Mouse (Mus musculus) heart, adult 2 months (tissue): ENCODE data around the gene Gapdhs. TPM values are rescaled to one million over a fixed set of nuclear protein-coding genes. Genes with fewer than 3 reads are reported as not detected.

ENCODE experiments used
- DNase-seq, 2 experiments: peaks; one replicate each; pipeline ENCODE4 v3.0.0; 2021
- H3K27ac ChIP-seq: fragments of 200-600 bp; 2 replicates; pipeline ENCODE4 v1.8.1; 2022
- H3K27me3 ChIP-seq: fragments of 200-500 bp; 2 replicates; pipeline ENCODE4 v1.6.1; 2012; ENCODE audit warnings: mild to moderate bottlenecking, low read length, inconsistent platforms, mixed read lengths; ENCODE audit not compliant: control insufficient read depth, insufficient read depth
- H3K36me3 ChIP-seq: fragments of 200-500 bp; 2 replicates; pipeline ENCODE4 v1.6.1; 2012; ENCODE audit warnings: low read length, inconsistent platforms; ENCODE audit not compliant: control insufficient read depth, insufficient read depth
- H3K4me1 ChIP-seq: fragments of 200-500 bp; 2 replicates; pipeline ENCODE4 v1.6.1; 2011; ENCODE audit warnings: low read length; ENCODE audit not compliant: control insufficient read depth, insufficient read depth
- H3K4me3 ChIP-seq: fragments of 200-600 bp; 2 replicates; pipeline ENCODE4 v1.8.1; 2022
- H3K79me2 ChIP-seq: fragments of 200-500 bp; replicated peaks from 2 replicates; pipeline ENCODE4 v1.6.1; 2012; ENCODE audit warnings: mild to moderate bottlenecking, inconsistent platforms, low read length, moderate library complexity, mixed read lengths; ENCODE audit not compliant: control insufficient read depth, insufficient read depth
- H3K9ac ChIP-seq: fragments of 200-500 bp; 2 replicates; pipeline ENCODE4 v1.6.1; 2012; ENCODE audit warnings: low read depth, mild to moderate bottlenecking, control low read depth, inconsistent platforms, low read length, mixed read lengths
- CTCF ChIP-seq: fragments of 200-600 bp; IDR thresholded peaks from 2 replicates; pipeline ENCODE4 v1.8.1; 2022; ENCODE audit warnings: antibody characterized with exemption, mild to moderate bottlenecking, moderate library complexity
- EP300 ChIP-seq: fragments of 200-500 bp; IDR thresholded peaks from 2 replicates; pipeline ENCODE4 v1.6.1; 2011; ENCODE audit warnings: low read depth, low read length, control low read depth; ENCODE audit not compliant: insufficient read depth
- POLR2A ChIP-seq: fragments of 200-500 bp; IDR thresholded peaks from 2 replicates; pipeline ENCODE4 v1.6.1; 2011; ENCODE audit warnings: mild to moderate bottlenecking, low read depth, low read length, control low read depth; ENCODE audit not compliant: insufficient read depth
- WGBS: fragments of 180-500 bp; shearing (Covaris S2); methylation state at CpG from one replicate; pipeline ENCODE4 v1.1.7; 2018; 5-methylcytosine and 5-hydroxymethylcytosine counted together
- intact Hi-C: fragments of 180-260 bp; cut with DNase I; formaldehyde crosslinking; loops from one replicate; pipeline ENCODE4 v1.15.1; 2025
- polyA plus RNA-seq: library from polyadenylated mRNA; depleted of rRNA; stranded (reverse); fragments of >200 nt; gene quantifications from 2 replicates; pipeline ENCODE4 v1.2.3, GENCODE M21; 2012
- total RNA-seq, 2 experiments: library from RNA; stranded (reverse); gene quantifications; 2 replicates each; pipeline ENCODE4 v1.2.3; 2021

Gene Gapdhs
- total and polyA plus RNA-seq, 3 experiments = 1.7 TPM; not detected in 2

DNA sequence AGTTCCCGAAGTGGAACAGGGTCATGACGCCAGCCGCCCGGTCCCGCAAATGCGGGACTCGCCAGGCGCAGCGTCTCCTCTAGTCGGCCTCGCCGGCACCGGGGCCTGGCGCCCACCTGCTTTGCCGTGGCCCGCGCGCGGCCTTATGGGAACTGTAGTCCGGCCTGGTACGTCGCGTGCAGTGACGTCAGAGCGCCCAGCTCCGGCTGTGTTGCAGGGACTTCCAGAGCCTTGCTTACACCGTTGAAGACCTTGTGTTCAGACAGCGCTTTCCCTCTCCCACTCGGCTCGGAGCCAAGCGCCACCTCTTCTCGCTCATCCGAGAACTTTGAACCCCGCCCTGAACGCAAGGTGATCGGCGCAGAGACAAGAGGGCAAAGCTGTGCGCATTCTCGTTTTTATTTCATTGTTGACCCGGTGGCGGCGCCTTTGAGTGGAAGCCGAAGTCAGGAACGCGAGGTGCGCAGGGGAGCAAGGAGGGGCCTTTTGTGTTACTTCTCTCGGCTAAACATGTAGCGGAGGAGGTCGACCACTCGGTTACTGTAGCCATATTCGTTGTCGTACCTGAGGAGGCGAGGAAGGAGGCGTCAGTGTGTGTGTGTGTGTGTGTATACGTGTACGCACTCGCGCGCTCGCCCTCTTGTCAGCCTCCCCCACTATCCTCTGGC lies 14.0 kb downstream of the Gapdhs start, which contains the start of gene Tmem147:
TSS of gene Tmem147 (minus strand) at position 145 of the 668 bp plus-strand sequence.
- Histone ChIP-seq H3K27me3 (no peaks in the 10 kb centered on the region), H3K27ac (peak within 1 kb of the TSS; percentile 93), H3K36me3 (no peaks in the 10 kb centered on the region; the same call in 1 of the 2 replicates), H3K4me3 (peak within 1 kb of the TSS; percentile 86), H3K4me1 (peaks cover 5% of the 10 kb centered on the region), H3K79me2 (no peaks in the 10 kb centered on the region), H3K9ac (peak within 1 kb of the TSS; percentile 92)
- DNase-seq = peak; percentile 96 to 99
- intact Hi-C loops = loop anchor here (1.0 to 5.0 kb wide), 2 partner anchors 64 to 77 kb away; partner anchors contain the start of gene Rbm42
- TF ChIP-seq POLR2A = peak; percentile 86
- TF ChIP-seq CTCF = peak; percentile 55
- TF ChIP-seq EP300 = peak; percentile 78; the same call in 1 of the 2 replicates
- WGBS = under 1% methylated on average over 60 of the region's 60 CpGs

GRCm38 (mm10) chr7:30728739-30729395 lies 14.6 kb downstream of the Gapdhs start:
- H3K27ac ChIP-seq = peak overlapping the region; percentile 93
- DNase-seq = no peak
- no peaks in the 10 kb centered on the region for H3K27me3 ChIP-seq
- H3K4me3 ChIP-seq = peak overlapping the region; percentile 86
- H3K4me1 ChIP-seq = peaks cover 5% of the 10 kb centered on the region
- WGBS = 5% methylated on average over 26 of the region's 26 CpGs
- H3K79me2 ChIP-seq = no peaks in the 10 kb centered on the region
- TF ChIP-seq EP300 = no peak
- TF ChIP-seq CTCF = no peak
- TF ChIP-seq POLR2A = no peak
- peak overlapping the region; percentile 92 for H3K9ac ChIP-seq
- no peaks in the 10 kb centered on the region; the same call in 1 of the 2 replicates for H3K36me3 ChIP-seq
- intact Hi-C loops = loop anchor here (1.0 to 5.0 kb wide), 2 partner anchors 64 to 77 kb away; partner anchors contain the start of gene Rbm42

DNA sequence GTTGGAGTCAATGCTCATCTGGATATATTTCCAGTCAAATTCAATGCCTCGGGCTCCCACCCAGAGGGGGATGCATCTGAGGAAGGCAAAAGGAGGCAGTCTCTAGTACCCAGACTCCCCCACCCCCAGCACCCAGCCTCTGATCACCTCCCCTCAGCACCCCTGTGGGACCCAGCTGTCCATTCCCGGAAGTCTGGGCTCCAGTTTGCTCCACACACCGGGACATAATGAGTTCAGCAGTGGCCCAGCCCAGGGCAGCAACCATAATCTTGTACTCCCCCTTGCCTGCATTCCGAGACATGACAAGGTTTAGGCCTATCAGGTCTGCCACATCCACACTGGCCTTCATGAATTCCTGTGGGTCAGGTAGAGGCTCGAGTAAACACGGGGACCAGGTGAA lies 15.3 kb downstream of the Gapdhs start:
- DNase-seq = no peak
- Histone ChIP-seq H3K27me3 (no peaks in the 10 kb centered on the region), H3K79me2 (no peaks in the 10 kb centered on the region), H3K4me3 (peak overlapping the region; percentile 86; the same call in 1 of the 2 replicates), H3K4me1 (peaks cover 5% of the 10 kb centered on the region), H3K36me3 (no peaks in the 10 kb centered on the region; the same call in 1 of the 2 replicates), H3K9ac (no peak overlapping the region), H3K27ac (peak overlapping the region; percentile 93)
- TF ChIP-seq POLR2A = no peak
- intact Hi-C loops = loop anchor here (5.0 kb wide), 1 partner anchor 76 kb away; the partner anchor contains the start of gene Rbm42
- 83% methylated on average over 6 of the region's 6 CpGs for WGBS

DNA sequence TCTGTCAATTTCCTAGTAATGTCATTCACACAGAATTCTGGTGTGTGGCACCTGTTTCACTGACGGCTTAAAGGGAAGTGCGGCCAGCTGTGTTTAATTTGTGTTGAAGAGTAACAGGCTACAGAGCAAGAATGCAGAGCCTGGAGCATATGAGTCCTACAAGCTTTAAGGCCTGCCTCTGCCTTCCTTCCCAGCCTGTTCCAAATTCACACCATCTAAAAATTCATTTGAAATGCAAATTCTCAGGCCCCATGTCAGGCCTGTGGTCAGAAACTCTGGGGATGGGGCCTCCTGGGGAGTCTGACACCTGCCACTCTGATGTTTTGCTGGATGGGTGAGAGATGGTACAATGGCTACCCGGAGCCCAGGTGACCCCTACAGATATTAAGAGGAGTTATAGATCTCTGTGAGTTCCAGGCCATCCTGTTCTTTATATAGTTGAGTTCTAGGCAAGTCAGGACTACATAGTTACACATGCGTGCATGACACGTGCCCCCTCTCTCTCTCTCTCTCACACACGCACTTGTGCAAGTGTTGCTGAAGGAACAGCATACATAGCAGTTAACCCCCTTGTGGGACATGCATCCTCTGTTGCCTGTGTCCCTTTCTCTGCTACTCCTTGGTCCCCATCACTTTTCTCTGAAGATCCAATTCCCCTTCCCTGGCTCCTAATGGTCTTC lies 20.1 kb downstream of the Gapdhs start:
- H3K27ac ChIP-seq = no peak overlapping the region
- WGBS = 70% methylated on average over 6 of the region's 6 CpGs
- no peaks in the 10 kb centered on the region for H3K36me3 ChIP-seq
- H3K9ac ChIP-seq = no peak overlapping the region
- H3K79me2 ChIP-seq = no peaks in the 10 kb centered on the region
- DNase-seq = no peak
- TF ChIP-seq POLR2A (no peak), CTCF (no peak), EP300 (no peak)
- intact Hi-C loops = no loop called here
- H3K27me3 ChIP-seq = no peaks in the 10 kb centered on the region
- H3K4me3 ChIP-seq = no peak overlapping the region
- peaks cover 2% of the 10 kb centered on the region for H3K4me1 ChIP-seq

DNA sequence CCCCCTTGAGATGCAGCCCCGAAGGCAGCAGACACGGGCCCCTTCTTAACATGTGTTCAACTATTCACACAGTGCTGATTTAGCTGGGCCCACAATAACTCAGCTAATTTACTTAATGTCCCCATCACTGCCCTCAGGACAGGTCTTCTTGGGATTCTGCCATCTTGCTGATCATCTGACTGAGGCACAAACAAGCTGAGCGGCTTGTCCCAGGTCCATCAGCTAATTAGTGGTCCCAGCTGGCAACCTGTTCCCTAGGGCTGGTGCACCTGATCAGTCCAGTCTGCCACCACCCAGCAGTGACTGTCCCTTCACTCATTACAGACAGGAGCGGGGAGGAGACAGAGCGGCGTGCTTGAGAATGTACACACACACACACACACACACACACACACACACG lies 22.2 kb downstream of the Gapdhs start:
- no peak overlapping the region for H3K9ac ChIP-seq
- DNase-seq = no peak
- H3K4me3 ChIP-seq = no peak overlapping the region
- peaks cover 3% of the 10 kb centered on the region; the same call in 1 of the 2 replicates for H3K27me3 ChIP-seq
- WGBS = 86% methylated on average over 7 of the region's 7 CpGs
- intact Hi-C loops = no loop called here
- H3K27ac ChIP-seq = no peak overlapping the region
- TF ChIP-seq CTCF (no peak), EP300 (no peak), POLR2A (no peak)
- H3K79me2 ChIP-seq = no peaks in the 10 kb centered on the region
- no peaks in the 10 kb centered on the region for H3K36me3 ChIP-seq
- H3K4me1 ChIP-seq = no peaks in the 10 kb centered on the region
